Mouse (Mus musculus) heart, postnatal 0 days (tissue): Measurements from ENCODE around the gene Glmp. TPM values are rescaled to one million over a fixed set of nuclear protein-coding genes. Genes with fewer than 3 reads are reported as not detected.
"Not testable (repeated sequence)": the region's sequence is repeated elsewhere in the genome, so short reads cannot be mapped to it uniquely, and the experiment has no call there.

Experiments used
- ATAC-seq: fragments of 200-750 bp; cut with Nextera tagmentation; 2 replicates; pipeline ENCODE4 v1.8.0; 2017; ENCODE audit warnings: low read depth, moderate number of reproducible peaks, moderate library complexity; ENCODE audit not compliant: insufficient read depth
- DNase-seq: peaks from one replicate; pipeline ENCODE4 v3.0.0-alpha.2; 2016; ENCODE audit warnings: low spot score
- H3K27ac ChIP-seq: fragments of 300-500 bp; sonication (generic); 2 replicates; pipeline ENCODE4 v1.5.1; 2014; ENCODE audit warnings: low read depth, mild to moderate bottlenecking
- H3K27me3 ChIP-seq: fragments of 300-500 bp; sonication (generic); 2 replicates; pipeline ENCODE4 v1.6.1; 2014; ENCODE audit warnings: low read length, mixed read lengths; ENCODE audit not compliant: control insufficient read depth, insufficient read depth
- H3K36me3 ChIP-seq: fragments of 300-500 bp; sonication (generic); replicated peaks from 2 replicates; pipeline ENCODE4 v1.6.1; 2014; ENCODE audit warnings: low read length, mixed read lengths; ENCODE audit not compliant: control insufficient read depth, insufficient read depth
- H3K4me1 ChIP-seq: fragments of 300-500 bp; sonication (generic); 2 replicates; pipeline ENCODE4 v1.6.1; 2014; ENCODE audit warnings: antibody characterized with exemption; ENCODE audit not compliant: control insufficient read depth, insufficient read depth
- H3K4me2 ChIP-seq: fragments of 300-500 bp; sonication (generic); 2 replicates; pipeline ENCODE4 v1.6.1; 2014; ENCODE audit warnings: low read depth, mild to moderate bottlenecking, low read length, moderate library complexity
- H3K4me3 ChIP-seq: fragments of 300-500 bp; sonication (generic); 2 replicates; pipeline ENCODE4 v1.5.1; 2014; ENCODE audit warnings: low read depth, low read length
- H3K9ac ChIP-seq: fragments of 300-500 bp; sonication (generic); replicated peaks from 2 replicates; pipeline ENCODE4 v1.6.1; 2014; ENCODE audit warnings: low read depth, low read length, mixed read lengths
- H3K9me3 ChIP-seq: fragments of 300-500 bp; sonication (generic); replicated peaks from 2 replicates; pipeline ENCODE4 v1.6.1; 2016; ENCODE audit warnings: low read length; ENCODE audit not compliant: control insufficient read depth
- CTCF ChIP-seq: IDR thresholded peaks from 2 replicates; pipeline ENCODE4 v1.5.1; 2016; ENCODE audit warnings: antibody characterized with exemption, control low read depth, low read depth
- EP300 ChIP-seq: IDR thresholded peaks from 2 replicates; pipeline ENCODE4 v1.6.1; 2016; ENCODE audit warnings: antibody characterized with exemption, low read depth
- WGBS: fragments of 180-500 bp; shearing (Covaris S2); extraction: QIAGEN DNeasy Blood & Tissue Kit; methylation state at CpG from one replicate; pipeline ENCODE4 v1.1.7; 2014; 5-methylcytosine and 5-hydroxymethylcytosine counted together
- polyA plus RNA-seq: library from polyadenylated mRNA; unstranded; fragments of >200 nt; fragmentation: Nextera tagmentation; extraction: Ambion mirVana; gene quantifications from 2 replicates; pipeline ENCODE4 v1.2.1, GENCODE M21; 2015
- total RNA-seq: library from RNA; depleted of rRNA; stranded (reverse); fragments of >200 nt; gene quantifications from 2 replicates; pipeline ENCODE4 v1.2.3, GENCODE M21; 2014; ENCODE audit warnings: low replicate concordance; rRNA removed

Gene Glmp
- total RNA-seq = 75.1 and 156 TPM in 2 replicates
- polyA plus RNA-seq = 129 and 143 TPM in 2 replicates

DNA sequence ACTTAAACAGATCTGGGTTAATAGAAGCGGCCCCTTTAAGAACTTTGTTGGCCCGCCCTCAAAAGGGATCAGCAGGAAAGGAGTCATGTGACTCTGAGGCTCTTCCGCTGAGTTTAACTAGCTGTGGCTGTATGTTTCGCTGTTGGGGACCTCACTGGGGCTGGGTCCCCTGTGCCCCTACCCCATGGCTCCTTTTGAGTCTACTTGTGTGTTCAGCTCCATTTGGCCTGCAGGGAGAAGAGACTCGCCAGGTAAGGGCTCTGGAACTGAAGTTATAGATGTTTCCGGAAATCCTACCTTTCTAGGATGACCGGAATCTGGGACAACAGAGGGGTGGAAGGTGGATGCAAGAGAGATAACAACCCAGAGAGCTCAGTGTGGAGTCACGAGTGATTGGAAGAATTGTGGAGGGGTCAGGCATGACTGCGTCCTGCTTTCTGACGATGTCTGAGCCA is at the start of gene Glmp:
TSS of gene Glmp (plus strand) at position 73 of the 455 bp plus-strand sequence.
- DNase-seq = peak; percentile 76
- peak within 1 kb of the TSS; percentile 84 for H3K4me3 ChIP-seq
- H3K27ac ChIP-seq = no peak within 1 kb of the TSS
- under 1% methylated on average over 10 of the region's 10 CpGs for WGBS
- no peaks in the 10 kb centered on the region for H3K9me3 ChIP-seq
- peak within 1 kb of the TSS; percentile 79 for H3K9ac ChIP-seq
- H3K4me1 ChIP-seq = peaks cover 6% of the 10 kb centered on the region
- H3K4me2 ChIP-seq = peak within 1 kb of the TSS; percentile 81
- H3K36me3 ChIP-seq = peaks cover 47% of the 10 kb centered on the region
- no peaks in the 10 kb centered on the region for H3K27me3 ChIP-seq
- ATAC-seq = peak; percentile 75
- TF ChIP-seq EP300 (no peak), CTCF (no peak)

- TF ChIP-seq EP300 (no peak), CTCF (no peak)
- Histone ChIP-seq H3K27me3 (no peaks in the 10 kb centered on the region), H3K4me2 (no peak overlapping the region), H3K9ac (no peak overlapping the region), H3K36me3 (no peaks in the 10 kb centered on the region), H3K4me1 (no peaks in the 10 kb centered on the region), H3K4me3 (no peak overlapping the region), H3K27ac (no peak overlapping the region), H3K9me3 (no peaks in the 10 kb centered on the region)
- DNase-seq (no peak), ATAC-seq (no peak)
- 69% methylated on average over 2 of the region's 2 CpGs for WGBS
These were observed 48.7 kb upstream of the Glmp start for GRCm38 (mm10) chr3:88276121-88276520.

- no peak for DNase-seq
- H3K4me2 ChIP-seq = no peak overlapping the region
- peak; percentile 44 for TF ChIP-seq CTCF
- TF ChIP-seq EP300 = no peak
- H3K27me3 ChIP-seq = no peaks in the 10 kb centered on the region
- no peak overlapping the region for H3K9ac ChIP-seq
- ATAC-seq = no peak
- H3K27ac ChIP-seq = no peak overlapping the region
- no peaks in the 10 kb centered on the region for H3K36me3 ChIP-seq
- H3K4me1 ChIP-seq = no peaks in the 10 kb centered on the region
- WGBS = 37% methylated on average over 7 of the region's 7 CpGs
- no peak overlapping the region for H3K4me3 ChIP-seq
- no peaks in the 10 kb centered on the region for H3K9me3 ChIP-seq
These were observed 48.2 kb upstream of the Glmp start for GRCm38 (mm10) chr3:88276529-88277143.

DNA sequence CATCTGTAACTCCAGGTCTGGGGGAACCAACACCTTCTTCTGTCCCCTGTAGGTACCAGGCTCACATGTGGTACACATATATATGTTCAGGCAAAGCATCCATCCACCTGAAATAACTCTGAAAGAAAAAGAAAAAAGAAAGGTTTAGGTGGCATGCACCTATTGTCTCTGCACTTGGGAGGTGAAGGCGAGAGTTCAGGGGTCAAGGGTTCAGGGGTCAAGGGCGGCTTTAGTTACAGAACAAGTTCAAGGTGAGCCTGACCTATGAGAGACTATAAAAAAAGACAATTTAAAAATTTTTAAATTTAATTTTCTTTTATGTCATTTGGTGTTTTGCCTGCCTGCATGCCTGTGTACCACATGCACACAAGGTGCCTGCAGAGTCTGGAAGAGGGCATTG is 44.8 kb upstream of the Glmp start:
- Histone ChIP-seq H3K4me3 (no peak overlapping the region), H3K36me3 (no peaks in the 10 kb centered on the region), H3K27ac (no peak overlapping the region), H3K4me2 (no peak overlapping the region), H3K9me3 (no peaks in the 10 kb centered on the region), H3K9ac (no peak overlapping the region), H3K27me3 (no peaks in the 10 kb centered on the region), H3K4me1 (no peaks in the 10 kb centered on the region)
- ATAC-seq (no peak), DNase-seq (no peak)
- WGBS = 84% methylated on average over 2 of the region's 2 CpGs
- TF ChIP-seq CTCF (no peak), EP300 (no peak)

GRCm38 (mm10) chr3:88281141-88281916 is 43.5 kb upstream of the Glmp start:
- H3K27ac ChIP-seq, H3K4me2 ChIP-seq, H3K4me1 ChIP-seq, ATAC-seq, H3K36me3 ChIP-seq, H3K9me3 ChIP-seq, H3K27me3 ChIP-seq, DNase-seq, H3K9ac ChIP-seq, H3K4me3 ChIP-seq: not testable (repeated sequence)
- WGBS = 66% methylated on average over 11 of the region's 11 CpGs

DNA sequence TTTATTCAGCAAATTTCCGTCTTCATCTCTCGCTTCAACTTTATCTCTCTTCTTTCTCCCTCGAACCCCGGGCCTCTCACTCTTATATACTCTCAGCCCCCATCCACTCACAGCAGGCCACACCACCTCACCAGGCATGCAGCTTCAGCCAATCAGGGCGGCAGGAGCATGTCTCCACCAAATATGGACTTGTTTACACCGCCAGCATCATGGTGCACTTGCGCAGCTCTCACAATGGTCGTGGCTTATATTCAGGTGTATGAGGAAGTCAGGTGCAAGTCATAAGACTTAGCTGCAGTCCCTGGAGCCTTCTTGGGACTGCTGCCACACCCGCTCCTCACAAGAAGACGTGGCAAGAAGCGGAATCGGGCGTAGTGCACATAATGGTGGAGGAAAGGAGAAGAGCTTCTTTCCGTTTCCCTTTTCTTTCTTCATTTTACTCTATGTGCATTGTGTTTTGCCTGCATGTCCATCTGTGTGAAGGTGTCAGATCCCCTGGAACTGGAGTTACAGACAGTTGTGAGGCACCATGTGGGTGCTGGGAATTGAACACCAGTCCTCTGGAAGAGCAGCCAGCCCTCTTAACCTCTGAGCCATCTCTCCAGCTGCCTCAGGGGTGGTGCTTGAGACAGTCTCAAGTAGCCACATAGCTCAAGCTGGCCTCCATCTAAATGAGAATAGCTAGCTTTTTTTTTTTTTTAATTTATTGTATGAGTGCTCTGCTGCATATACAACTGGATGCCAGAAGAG is 39.8 kb upstream of the Glmp start:
- not testable (repeated sequence) for H3K36me3 ChIP-seq, H3K9me3 ChIP-seq, H3K27me3 ChIP-seq, H3K4me1 ChIP-seq, H3K4me2 ChIP-seq, DNase-seq, ATAC-seq, H3K27ac ChIP-seq, H3K9ac ChIP-seq, H3K4me3 ChIP-seq
- WGBS = 93% methylated on average over 14 of the region's 14 CpGs

DNA sequence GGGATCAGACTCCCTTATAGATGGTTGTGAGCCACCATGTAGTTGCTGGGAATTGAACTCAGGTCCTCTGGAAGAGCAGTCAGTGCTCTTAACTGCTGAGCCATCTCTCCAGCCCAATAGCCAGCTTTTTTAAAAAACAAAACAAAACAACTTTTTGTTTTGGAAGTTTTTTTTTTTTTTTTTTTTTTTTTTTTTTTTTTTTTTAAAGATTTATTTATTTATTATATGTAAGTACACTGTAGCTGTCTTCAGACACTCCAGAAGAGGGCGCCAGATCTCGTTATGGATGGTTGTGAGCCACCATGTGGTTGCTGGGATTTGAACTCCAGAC is 39.3 kb upstream of the Glmp start:
- not testable (repeated sequence) for DNase-seq, H3K9me3 ChIP-seq, H3K36me3 ChIP-seq, H3K27me3 ChIP-seq, H3K27ac ChIP-seq, H3K4me1 ChIP-seq, ATAC-seq, H3K4me2 ChIP-seq, H3K9ac ChIP-seq, H3K4me3 ChIP-seq
- WGBS = no CpG with 5 or more reads among the region's 2 CpGs
